Mouse (Mus musculus) heart, embryonic 11.5 days (tissue): Measurements from ENCODE around the gene Zfp12. TPM values are rescaled to one million over a fixed set of nuclear protein-coding genes. Genes with fewer than 3 reads are reported as not detected.

ENCODE experiments used
- ATAC-seq: fragments of 200-750 bp; cut with Nextera tagmentation; replicated peaks from 2 replicates; pipeline ENCODE4 v1.8.0; 2017; ENCODE audit warnings: moderate library complexity; ENCODE audit not compliant: insufficient number of reproducible peaks, low FRiP score, low TSS enrichment
- H3K27ac ChIP-seq: fragments of 300-500 bp; sonication (generic); 2 replicates; pipeline ENCODE4 v1.5.1; 2014; ENCODE audit warnings: mild to moderate bottlenecking, low read depth, low read length
- H3K27me3 ChIP-seq: fragments of 300-500 bp; sonication (generic); 2 replicates; pipeline ENCODE4 v1.6.1; 2014; ENCODE audit warnings: mild to moderate bottlenecking, low read length, mixed read lengths; ENCODE audit not compliant: control insufficient read depth, insufficient read depth
- H3K36me3 ChIP-seq: fragments of 300-500 bp; sonication (generic); 2 replicates; pipeline ENCODE4 v1.6.1; 2014; ENCODE audit warnings: mild to moderate bottlenecking, low read length, moderate library complexity, mixed read lengths; ENCODE audit not compliant: control insufficient read depth, insufficient read depth
- H3K4me1 ChIP-seq: fragments of 300-500 bp; sonication (generic); 2 replicates; pipeline ENCODE4 v1.6.1; 2014; ENCODE audit warnings: low read length; ENCODE audit not compliant: control insufficient read depth, insufficient read depth
- H3K4me2 ChIP-seq: fragments of 300-500 bp; sonication (generic); 2 replicates; pipeline ENCODE4 v1.6.1; 2014; ENCODE audit warnings: mild to moderate bottlenecking, moderate library complexity
- H3K4me3 ChIP-seq: fragments of 300-500 bp; sonication (generic); 2 replicates; pipeline ENCODE4 v1.5.1; 2014; ENCODE audit warnings: low read depth, low read length
- H3K9ac ChIP-seq: fragments of 300-500 bp; sonication (generic); 2 replicates; pipeline ENCODE4 v1.6.1; 2014; ENCODE audit warnings: mild to moderate bottlenecking, low read depth, low read length, moderate library complexity
- H3K9me3 ChIP-seq: fragments of 300-500 bp; sonication (generic); replicated peaks from 2 replicates; pipeline ENCODE4 v1.6.1; 2016; ENCODE audit warnings: low read length; ENCODE audit not compliant: control insufficient read depth
- WGBS: fragments of 180-500 bp; shearing (Covaris S2); extraction: QIAGEN DNeasy Blood & Tissue Kit; methylation state at CpG from one replicate; pipeline ENCODE4 v1.1.7; 2014; ENCODE audit not compliant: insufficient replicate concordance; 5-methylcytosine and 5-hydroxymethylcytosine counted together
- polyA plus RNA-seq: library from polyadenylated mRNA; unstranded; fragments of >200 nt; fragmentation: Nextera tagmentation; extraction: Ambion mirVana; gene quantifications from 2 replicates; pipeline ENCODE4 v1.2.1, GENCODE M21; 2014

Gene Zfp12
- polyA plus RNA-seq, 1 experiment from 2014 or later = 9.2 TPM

- peak overlapping the region; percentile 17; the same call in 1 of the 2 replicates for H3K9ac ChIP-seq
- H3K36me3 ChIP-seq = no peaks in the 10 kb centered on the region
- WGBS = 2% methylated on average over 48 of the region's 48 CpGs
- H3K27me3 ChIP-seq = peaks cover 85% of the 10 kb centered on the region
- no peak for ATAC-seq
- H3K4me1 ChIP-seq = peaks cover 13% of the 10 kb centered on the region
- no peaks in the 10 kb centered on the region for H3K9me3 ChIP-seq
- H3K27ac ChIP-seq = no peak overlapping the region
- peak overlapping the region; percentile 40 for H3K4me3 ChIP-seq
- peak overlapping the region; percentile 71 for H3K4me2 ChIP-seq
Measured at GRCm38 (mm10) chr5:143287774-143288328, 52.9 kb downstream of the Zfp12 start.

DNA sequence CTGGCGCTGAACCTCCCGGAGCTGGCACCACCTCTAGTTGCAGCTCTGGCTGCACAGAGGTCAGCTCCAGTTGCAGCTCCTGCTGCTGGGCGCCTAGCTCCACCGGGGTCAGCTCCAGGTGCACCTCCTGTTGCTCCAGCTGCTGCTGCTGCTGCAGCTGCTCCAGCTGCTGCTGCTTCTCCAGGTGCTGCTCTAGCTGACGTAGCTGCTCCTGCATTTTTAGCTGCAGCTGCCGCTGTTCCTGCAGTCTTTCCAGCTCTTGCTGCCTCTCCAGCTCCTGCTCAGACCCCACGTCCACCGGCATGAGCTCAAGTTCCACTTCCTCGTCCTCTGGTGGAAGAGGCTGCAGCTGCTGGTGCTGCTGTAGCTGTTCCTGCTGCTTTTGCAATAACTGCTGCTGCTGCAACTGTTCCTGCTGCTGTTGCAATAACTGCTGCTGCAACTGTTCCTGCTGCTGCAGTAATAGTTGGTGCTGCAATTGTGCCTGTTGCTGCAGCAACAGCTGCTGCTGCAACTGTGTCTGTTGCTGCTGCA, 53.5 kb downstream of the Zfp12 start:
- Histone ChIP-seq H3K4me2 (peak overlapping the region; percentile 71), H3K27ac (no peak overlapping the region), H3K4me3 (peak overlapping the region; percentile 40), H3K27me3 (peaks cover 85% of the 10 kb centered on the region), H3K4me1 (peaks cover 17% of the 10 kb centered on the region), H3K9ac (no peak overlapping the region), H3K36me3 (no peaks in the 10 kb centered on the region), H3K9me3 (no peaks in the 10 kb centered on the region)
- 23% methylated on average over 9 of the region's 9 CpGs for WGBS
- no peak for ATAC-seq

DNA sequence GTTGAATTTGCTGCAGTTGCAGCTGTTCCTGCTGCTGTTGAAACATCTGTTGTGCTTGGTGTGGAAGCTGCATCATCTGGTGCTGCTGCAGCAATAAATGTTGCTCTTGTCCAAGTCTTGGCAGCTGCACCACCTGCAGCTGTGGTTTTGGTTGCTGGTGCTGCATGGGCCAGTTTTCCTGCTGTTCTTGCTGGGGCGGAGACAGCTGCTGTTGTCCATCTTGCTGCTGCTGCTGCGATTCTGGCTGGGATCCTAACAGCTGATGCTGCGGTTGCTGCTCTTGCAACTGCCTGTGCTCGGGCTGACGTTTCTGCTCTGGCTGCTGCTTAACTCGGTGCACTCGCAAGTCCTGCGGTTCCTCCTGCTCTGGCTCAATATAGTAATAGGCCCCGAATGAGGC, 54.3 kb downstream of the Zfp12 start:
- Histone ChIP-seq H3K4me2 (no peak overlapping the region), H3K9me3 (no peaks in the 10 kb centered on the region), H3K27me3 (peaks cover 92% of the 10 kb centered on the region), H3K4me1 (peaks cover 22% of the 10 kb centered on the region), H3K27ac (no peak overlapping the region), H3K4me3 (no peak overlapping the region), H3K9ac (no peak overlapping the region), H3K36me3 (no peaks in the 10 kb centered on the region)
- ATAC-seq = no peak
- 71% methylated on average over 9 of the region's 9 CpGs for WGBS

DNA sequence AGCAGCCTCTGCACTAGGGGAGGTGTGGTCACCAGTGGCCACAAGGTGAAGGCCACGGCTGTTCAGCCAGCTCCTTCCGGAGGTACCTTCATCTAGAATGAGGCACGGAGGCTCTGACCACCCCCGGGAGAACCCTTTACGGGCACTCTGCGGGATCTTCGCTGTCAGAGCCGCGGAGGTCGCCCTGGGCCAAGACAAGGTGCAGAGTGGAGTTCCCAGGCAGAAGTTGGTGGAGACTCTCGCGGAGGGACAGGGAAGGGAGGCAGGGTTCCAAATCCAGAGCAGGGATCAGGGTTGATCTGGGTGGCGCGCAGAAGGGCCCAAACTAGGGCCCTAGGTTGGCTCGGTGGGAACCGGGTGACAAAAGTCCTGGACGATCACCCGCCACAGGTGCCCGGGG, 57.9 kb downstream of the Zfp12 start:
- Histone ChIP-seq H3K36me3 (no peaks in the 10 kb centered on the region), H3K4me1 (peaks cover 18% of the 10 kb centered on the region), H3K9ac (peak overlapping the region; percentile 56), H3K9me3 (no peaks in the 10 kb centered on the region), H3K4me2 (peak overlapping the region; percentile 91), H3K4me3 (peak overlapping the region; percentile 55), H3K27me3 (peaks cover 66% of the 10 kb centered on the region), H3K27ac (no peak overlapping the region)
- WGBS = 2% methylated on average over 16 of the region's 19 CpGs
- no peak for ATAC-seq

DNA sequence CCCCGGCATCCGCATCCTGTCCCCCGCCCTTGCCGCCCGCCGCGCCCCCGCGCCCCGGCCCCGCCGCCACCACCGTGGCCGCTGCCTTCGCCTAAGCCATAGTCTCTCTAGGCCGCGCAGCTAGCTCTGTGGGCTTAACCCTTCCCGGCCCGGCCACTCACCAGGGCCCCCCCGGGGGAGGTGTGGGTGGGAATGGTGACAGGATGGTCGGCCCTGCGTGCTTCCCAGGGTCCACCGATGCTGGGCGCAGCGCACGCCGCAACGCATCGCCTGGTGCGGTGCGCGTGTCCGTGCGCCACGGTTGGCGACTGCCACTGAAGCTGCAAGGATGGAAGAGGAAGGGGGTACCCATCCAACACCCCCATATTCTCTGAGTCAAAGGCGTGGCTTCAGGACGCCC, 58.4 kb downstream of the Zfp12 start, which contains the start of gene Zfp853:
Gene Zfp853, minus strand, starts transcription at position 220 of the 400 bp plus-strand sequence.
- ATAC-seq = no peak
- H3K27ac ChIP-seq = no peak within 1 kb of the TSS

GRCm38 (mm10) chr5:143294862-143295261, 59.9 kb downstream of the Zfp12 start:
- Histone ChIP-seq H3K4me1 (peaks cover 11% of the 10 kb centered on the region), H3K4me3 (no peak overlapping the region), H3K27ac (no peak overlapping the region), H3K9me3 (no peaks in the 10 kb centered on the region), H3K9ac (no peak overlapping the region), H3K27me3 (peaks cover 46% of the 10 kb centered on the region), H3K36me3 (peaks cover 6% of the 10 kb centered on the region), H3K4me2 (no peak overlapping the region)
- 92% methylated on average over 3 of the region's 3 CpGs for WGBS
- no peak for ATAC-seq

More for the DNA sequence above, 58.4 kb downstream of the Zfp12 start, which contains the start of gene Zfp853:
- Histone ChIP-seq H3K9me3 (no peaks in the 10 kb centered on the region), H3K4me3 (peak within 1 kb of the TSS; percentile 55), H3K36me3 (no peaks in the 10 kb centered on the region), H3K4me1 (peaks cover 13% of the 10 kb centered on the region), H3K9ac (peak within 1 kb of the TSS; percentile 56), H3K4me2 (peak within 1 kb of the TSS; percentile 91), H3K27me3 (peaks cover 61% of the 10 kb centered on the region)
- WGBS = 8% methylated on average over 26 of the region's 38 CpGs

- Histone ChIP-seq H3K9ac (no peak overlapping the region), H3K27ac (no peak overlapping the region), H3K4me1 (peaks cover 11% of the 10 kb centered on the region), H3K27me3 (peaks cover 43% of the 10 kb centered on the region), H3K4me2 (no peak overlapping the region), H3K9me3 (no peaks in the 10 kb centered on the region), H3K4me3 (no peak overlapping the region), H3K36me3 (peaks cover 10% of the 10 kb centered on the region)
- 91% methylated on average over 2 of the region's 2 CpGs for WGBS
- ATAC-seq = no peak
Measured at GRCm38 (mm10) chr5:143295330-143295729, 60.4 kb downstream of the Zfp12 start.

DNA sequence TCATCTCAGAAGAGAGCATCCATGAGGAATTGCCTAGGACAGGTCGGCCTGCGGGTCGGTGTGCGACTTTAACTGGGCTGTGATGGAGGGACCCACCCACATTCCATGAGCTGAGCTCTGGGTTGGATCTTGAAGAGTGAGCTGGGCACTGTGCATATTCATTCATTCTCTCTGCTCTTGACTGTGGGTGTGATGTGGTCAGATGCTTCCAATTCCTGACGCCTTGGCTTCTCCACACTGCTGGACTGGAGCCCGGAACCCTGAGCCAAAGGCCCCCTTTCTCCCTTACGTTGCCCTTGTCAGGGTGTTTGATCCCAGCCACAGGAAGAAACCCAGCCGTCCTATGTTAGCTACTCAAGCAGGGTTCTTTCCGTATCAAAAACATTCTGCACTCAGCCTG, 63.0 kb downstream of the Zfp12 start:
- no peak overlapping the region for H3K4me2 ChIP-seq
- no peak overlapping the region for H3K4me3 ChIP-seq
- WGBS = 80% methylated on average over 9 of the region's 9 CpGs
- peaks cover 25% of the 10 kb centered on the region for H3K36me3 ChIP-seq
- H3K27ac ChIP-seq = no peak overlapping the region
- H3K9me3 ChIP-seq = no peaks in the 10 kb centered on the region
- peaks cover 17% of the 10 kb centered on the region for H3K27me3 ChIP-seq
- ATAC-seq = no peak
- no peak overlapping the region for H3K9ac ChIP-seq
- peaks cover 8% of the 10 kb centered on the region for H3K4me1 ChIP-seq

- no peak overlapping the region for H3K9ac ChIP-seq
- H3K36me3 ChIP-seq = peaks cover 25% of the 10 kb centered on the region
- no peak overlapping the region for H3K4me3 ChIP-seq
- peaks cover 13% of the 10 kb centered on the region for H3K27me3 ChIP-seq
- ATAC-seq = no peak
- H3K27ac ChIP-seq = no peak overlapping the region
- H3K4me2 ChIP-seq = no peak overlapping the region
- no peaks in the 10 kb centered on the region for H3K9me3 ChIP-seq
- WGBS = 89% methylated on average over 7 of the region's 7 CpGs
- peaks cover 6% of the 10 kb centered on the region for H3K4me1 ChIP-seq
Measured at GRCm38 (mm10) chr5:143298391-143298790, 63.4 kb downstream of the Zfp12 start.
